Mouse (Mus musculus) forebrain, embryonic 14.5 days (tissue): Measurements from ENCODE around the gene Pip5k1b. TPM values are rescaled to one million over a fixed set of nuclear protein-coding genes. Genes with fewer than 3 reads are reported as not detected.

ENCODE experiments used
- ATAC-seq: fragments of 200-750 bp; cut with Nextera tagmentation; 2 replicates; pipeline ENCODE4 v1.8.0; 2017; ENCODE audit warnings: mild to moderate bottlenecking, moderate library complexity
- DNase-seq: peaks from one replicate; pipeline ENCODE4 v3.0.0-alpha.2; 2015; ENCODE audit warnings: low spot score
- H3K27ac ChIP-seq: fragments of 300-500 bp; sonication (generic); 2 replicates; pipeline ENCODE4 v1.5.1; 2014; ENCODE audit warnings: low read depth, mild to moderate bottlenecking, control low read depth, low read length, moderate library complexity
- H3K27me3 ChIP-seq: fragments of 300-500 bp; sonication (generic); replicated peaks from 2 replicates; pipeline ENCODE4 v1.6.1; 2014; ENCODE audit warnings: low read length, control low read depth, mixed read lengths; ENCODE audit not compliant: control insufficient read depth, insufficient read depth
- H3K36me3 ChIP-seq: fragments of 300-500 bp; sonication (generic); 2 replicates; pipeline ENCODE4 v1.6.1; 2014; ENCODE audit warnings: low read length, control low read depth; ENCODE audit not compliant: control insufficient read depth, insufficient read depth
- H3K4me1 ChIP-seq: fragments of 300-500 bp; sonication (generic); 2 replicates; pipeline ENCODE4 v1.6.1; 2014; ENCODE audit warnings: antibody characterized with exemption, low read length, control low read depth; ENCODE audit not compliant: control insufficient read depth, insufficient read depth
- H3K4me2 ChIP-seq: fragments of 300-500 bp; sonication (generic); 2 replicates; pipeline ENCODE4 v1.6.1; 2014; ENCODE audit warnings: mild to moderate bottlenecking, control low read depth, low read length
- H3K4me3 ChIP-seq: fragments of 300-500 bp; sonication (generic); 2 replicates; pipeline ENCODE4 v1.5.1; 2014; ENCODE audit warnings: low read depth, low read length, control low read depth
- H3K9ac ChIP-seq: fragments of 300-500 bp; sonication (generic); 2 replicates; pipeline ENCODE4 v1.6.1; 2014; ENCODE audit warnings: mild to moderate bottlenecking, low read length, control low read depth, moderate library complexity
- H3K9me3 ChIP-seq: fragments of 300-500 bp; sonication (generic); replicated peaks from 2 replicates; pipeline ENCODE4 v1.6.1; 2016; ENCODE audit warnings: low read length, control low read depth, mixed read lengths; ENCODE audit not compliant: control insufficient read depth
- WGBS: fragments of 180-500 bp; shearing (Covaris S2); extraction: QIAGEN DNeasy Blood & Tissue Kit; methylation state at CpG from one replicate; pipeline ENCODE4 v1.1.7; 2014; 5-methylcytosine and 5-hydroxymethylcytosine counted together
- polyA plus RNA-seq: library from polyadenylated mRNA; unstranded; fragments of >200 nt; fragmentation: Nextera tagmentation; extraction: Ambion mirVana; gene quantifications from 2 replicates; pipeline ENCODE4 v1.2.1, GENCODE M21; 2014

Pip5k1b gene
- polyA plus RNA-seq, 1 experiment from 2014 or later = 2.1 TPM

- H3K9me3 ChIP-seq = no peaks in the 10 kb centered on the region
- no peak overlapping the region for H3K9ac ChIP-seq
- no peak overlapping the region for H3K4me3 ChIP-seq
- ATAC-seq (no peak), DNase-seq (no peak)
- WGBS = 90% methylated on average over 5 of the region's 5 CpGs
- no peak overlapping the region for H3K27ac ChIP-seq
- H3K4me1 ChIP-seq = no peaks in the 10 kb centered on the region
- no peaks in the 10 kb centered on the region for H3K36me3 ChIP-seq
- no peaks in the 10 kb centered on the region for H3K27me3 ChIP-seq
- no peak overlapping the region for H3K4me2 ChIP-seq
Measured at GRCm38 (mm10) chr19:24500431-24500830, 55.2 kb downstream of the Pip5k1b start.

- Histone ChIP-seq H3K9ac (no peak overlapping the region), H3K36me3 (no peaks in the 10 kb centered on the region), H3K4me1 (no peaks in the 10 kb centered on the region), H3K4me3 (no peak overlapping the region), H3K27ac (no peak overlapping the region), H3K27me3 (no peaks in the 10 kb centered on the region), H3K9me3 (no peaks in the 10 kb centered on the region), H3K4me2 (no peak overlapping the region)
- WGBS = 77% methylated on average over 3 of the region's 3 CpGs
- no peak for DNase-seq
- ATAC-seq = no peak
Measured at GRCm38 (mm10) chr19:24499291-24499690, 56.4 kb downstream of the Pip5k1b start.

GRCm38 (mm10) chr19:24493887-24494286, 61.8 kb downstream of the Pip5k1b start:
- Histone ChIP-seq H3K27ac (no peak overlapping the region), H3K9me3 (no peaks in the 10 kb centered on the region), H3K4me1 (no peaks in the 10 kb centered on the region), H3K4me3 (no peak overlapping the region), H3K27me3 (no peaks in the 10 kb centered on the region), H3K9ac (no peak overlapping the region), H3K36me3 (no peaks in the 10 kb centered on the region), H3K4me2 (no peak overlapping the region)
- ATAC-seq (no peak), DNase-seq (no peak)
- 92% methylated on average over 4 of the region's 4 CpGs for WGBS

- no peak overlapping the region for H3K4me2 ChIP-seq
- H3K27me3 ChIP-seq = no peaks in the 10 kb centered on the region
- H3K27ac ChIP-seq = no peak overlapping the region
- no peak for ATAC-seq
- no peak overlapping the region for H3K4me3 ChIP-seq
- no peak overlapping the region for H3K9ac ChIP-seq
- no peaks in the 10 kb centered on the region for H3K9me3 ChIP-seq
- 7% methylated on average over 3 of the region's 3 CpGs for WGBS
- no peak for DNase-seq
- no peaks in the 10 kb centered on the region for H3K36me3 ChIP-seq
- H3K4me1 ChIP-seq = no peaks in the 10 kb centered on the region
Measured at GRCm38 (mm10) chr19:24491824-24492223, 63.8 kb downstream of the Pip5k1b start.

- no peak for ATAC-seq
- no peak overlapping the region for H3K27ac ChIP-seq
- H3K4me1 ChIP-seq = no peaks in the 10 kb centered on the region
- no peaks in the 10 kb centered on the region for H3K36me3 ChIP-seq
- no peaks in the 10 kb centered on the region for H3K9me3 ChIP-seq
- no peak overlapping the region for H3K4me3 ChIP-seq
- no peak overlapping the region for H3K4me2 ChIP-seq
- no peaks in the 10 kb centered on the region for H3K27me3 ChIP-seq
- DNase-seq = no peak
- no peak overlapping the region for H3K9ac ChIP-seq
- 78% methylated on average over 5 of the region's 5 CpGs for WGBS
Measured at GRCm38 (mm10) chr19:24490275-24490674, 65.4 kb downstream of the Pip5k1b start.

GRCm38 (mm10) chr19:24486433-24487296, 69.0 kb downstream of the Pip5k1b start:
- 82% methylated on average over 8 of the region's 8 CpGs for WGBS
- no peaks in the 10 kb centered on the region for H3K27me3 ChIP-seq
- no peaks in the 10 kb centered on the region for H3K9me3 ChIP-seq
- H3K36me3 ChIP-seq = no peaks in the 10 kb centered on the region
- ATAC-seq (no peak), DNase-seq (no peak)
- H3K4me3 ChIP-seq = no peak overlapping the region
- no peak overlapping the region for H3K9ac ChIP-seq
- H3K4me1 ChIP-seq = 0 out of 2 replicates have a peak, but pooled peaks cover 2% of the 10 kb centered on the region
- no peak overlapping the region for H3K4me2 ChIP-seq
- H3K27ac ChIP-seq = no peak overlapping the region

- DNase-seq (no peak), ATAC-seq (no peak)
- Histone ChIP-seq H3K9ac (no peak overlapping the region), H3K36me3 (no peaks in the 10 kb centered on the region), H3K9me3 (no peaks in the 10 kb centered on the region), H3K4me3 (no peak overlapping the region), H3K4me2 (no peak overlapping the region), H3K27me3 (no peaks in the 10 kb centered on the region), H3K27ac (no peak overlapping the region), H3K4me1 (0 out of 2 replicates have a peak, but pooled peaks cover 2% of the 10 kb centered on the region)
- 17% methylated on average over 4 of the region's 4 CpGs for WGBS
Measured at GRCm38 (mm10) chr19:24484612-24485194, 71.0 kb downstream of the Pip5k1b start.

- H3K4me2 ChIP-seq = no peak overlapping the region
- peaks cover 4% of the 10 kb centered on the region; the same call in 1 of the 2 replicates for H3K4me1 ChIP-seq
- ATAC-seq (no peak), DNase-seq (no peak)
- no peak overlapping the region for H3K9ac ChIP-seq
- 65% methylated on average over 2 of the region's 2 CpGs for WGBS
- H3K4me3 ChIP-seq = no peak overlapping the region
- no peaks in the 10 kb centered on the region for H3K9me3 ChIP-seq
- H3K27me3 ChIP-seq = no peaks in the 10 kb centered on the region
- H3K36me3 ChIP-seq = no peaks in the 10 kb centered on the region
- no peak overlapping the region for H3K27ac ChIP-seq
Measured at GRCm38 (mm10) chr19:24480916-24481315, 74.8 kb downstream of the Pip5k1b start.
